Mouse (Mus musculus) stomach, postnatal 0 days (tissue): Measurements from ENCODE around the gene Clasp2.

Source experiments
- CTCF ChIP-seq: IDR thresholded peaks from 2 replicates; pipeline ENCODE4 v1.5.1; 2016; ENCODE audit warnings: antibody characterized with exemption, low read depth, mild to moderate bottlenecking, moderate library complexity
- EP300 ChIP-seq: optimal IDR thresholded peaks from 2 replicates; pipeline ENCODE3; 2016; ENCODE audit warnings: antibody characterized with exemption

GRCm38 (mm10) chr9:113803751-113804150 is 62.5 kb downstream of the Clasp2 start:
- no peak for TF ChIP-seq CTCF
- TF ChIP-seq EP300, result no peak
